Mouse (Mus musculus) liver, embryonic 12.5 days (tissue): ENCODE results near the gene Wls. TPM values are rescaled to one million over a fixed set of nuclear protein-coding genes. Genes with fewer than 3 reads are reported as not detected.
A peak's percentile ranks its signal among the peaks of the same experiment; 100 is the strongest.

Source experiments
- ATAC-seq: fragments of 200-750 bp; cut with Nextera tagmentation; 2 replicates; pipeline ENCODE4 v1.8.0; 2017; ENCODE audit warnings: moderate number of reproducible peaks, mild to moderate bottlenecking, moderate library complexity
- H3K27ac ChIP-seq: fragments of 300-500 bp; sonication (generic); 2 replicates; pipeline ENCODE4 v1.5.1; 2016; ENCODE audit warnings: mild to moderate bottlenecking
- H3K27me3 ChIP-seq: fragments of 300-500 bp; sonication (generic); replicated peaks from 2 replicates; pipeline ENCODE4 v1.6.1; 2016; ENCODE audit warnings: mild to moderate bottlenecking, moderate library complexity
- H3K36me3 ChIP-seq: fragments of 300-500 bp; sonication (generic); 2 replicates; pipeline ENCODE4 v1.6.1; 2016; ENCODE audit warnings: mild to moderate bottlenecking, moderate library complexity
- H3K4me1 ChIP-seq: fragments of 300-500 bp; sonication (generic); 2 replicates; pipeline ENCODE4 v1.6.1; 2016
- H3K4me2 ChIP-seq: fragments of 300-500 bp; sonication (generic); 2 replicates; pipeline ENCODE4 v1.6.1; 2016; ENCODE audit warnings: mild to moderate bottlenecking, moderate library complexity
- H3K4me3 ChIP-seq: fragments of 300-500 bp; sonication (generic); 2 replicates; pipeline ENCODE4 v1.5.1; 2016; ENCODE audit warnings: mild to moderate bottlenecking, moderate library complexity
- H3K9ac ChIP-seq: fragments of 300-500 bp; sonication (generic); 2 replicates; pipeline ENCODE4 v1.6.1; 2016; ENCODE audit warnings: mild to moderate bottlenecking, moderate library complexity
- H3K9me3 ChIP-seq: fragments of 300-500 bp; sonication (generic); replicated peaks from 2 replicates; pipeline ENCODE4 v1.6.1; 2016; ENCODE audit warnings: mild to moderate bottlenecking, moderate library complexity
- WGBS: fragments of 180-500 bp; shearing (Covaris S2); methylation state at CpG from one replicate; pipeline ENCODE4 v1.1.7; 2016; ENCODE audit not compliant: insufficient replicate concordance; 5-methylcytosine and 5-hydroxymethylcytosine counted together
- polyA plus RNA-seq: library from polyadenylated mRNA; unstranded; fragments of >200 nt; fragmentation: Nextera tagmentation; extraction: Ambion mirVana; gene quantifications from 2 replicates; pipeline ENCODE4 v1.2.1, GENCODE M21; 2016

Gene Wls
- polyA plus RNA-seq, 1 experiment from 2014 or later = 14.4 TPM

GRCm38 (mm10) chr3:159865691-159866090, 26.2 kb downstream of the Wls start:
- Histone ChIP-seq H3K36me3 (no peaks in the 10 kb centered on the region), H3K27ac (no peak overlapping the region), H3K9me3 (no peaks in the 10 kb centered on the region), H3K9ac (no peak overlapping the region), H3K27me3 (no peaks in the 10 kb centered on the region), H3K4me2 (no peak overlapping the region), H3K4me3 (no peak overlapping the region), H3K4me1 (no peaks in the 10 kb centered on the region)
- 51% methylated on average over 1 of the region's 1 CpGs for WGBS
- no peak for ATAC-seq

GRCm38 (mm10) chr3:159878983-159879382, 39.5 kb downstream of the Wls start:
- no peaks in the 10 kb centered on the region for H3K27me3 ChIP-seq
- no peak for ATAC-seq
- no peak overlapping the region for H3K4me3 ChIP-seq
- H3K9ac ChIP-seq = no peak overlapping the region
- H3K4me1 ChIP-seq = peaks cover 4% of the 10 kb centered on the region; the same call in 1 of the 2 replicates
- H3K36me3 ChIP-seq = no peaks in the 10 kb centered on the region
- no peak overlapping the region for H3K27ac ChIP-seq
- no peak overlapping the region for H3K4me2 ChIP-seq
- H3K9me3 ChIP-seq = no peaks in the 10 kb centered on the region

- Histone ChIP-seq H3K4me3 (no peak overlapping the region), H3K4me2 (no peak overlapping the region), H3K36me3 (no peaks in the 10 kb centered on the region), H3K4me1 (no peaks in the 10 kb centered on the region), H3K9ac (no peak overlapping the region), H3K27me3 (no peaks in the 10 kb centered on the region), H3K9me3 (no peaks in the 10 kb centered on the region), H3K27ac (no peak overlapping the region)
- 45% methylated on average over 2 of the region's 2 CpGs for WGBS
- no peak for ATAC-seq
Measured at GRCm38 (mm10) chr3:159883325-159883724, 43.9 kb downstream of the Wls start.

DNA sequence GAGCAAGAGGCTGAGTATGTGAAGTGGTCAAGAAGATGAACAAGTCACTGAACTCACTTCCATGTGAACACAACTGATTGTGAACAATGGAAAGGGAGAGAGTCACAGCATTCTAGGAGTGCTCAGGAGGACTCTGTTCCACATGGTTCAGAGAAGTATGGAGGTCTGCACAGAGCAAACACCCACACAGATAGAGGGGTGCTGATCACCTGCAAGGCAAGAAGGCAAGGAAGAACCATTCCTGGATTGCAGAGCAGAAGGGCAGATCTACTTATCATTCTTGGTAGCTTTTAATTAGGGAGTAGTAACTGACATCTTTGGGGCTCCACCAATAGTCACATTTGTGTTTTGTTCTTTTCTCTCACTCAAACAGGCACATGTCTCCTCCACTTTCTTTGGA, 45.3 kb downstream of the Wls start:
- H3K36me3 ChIP-seq = no peaks in the 10 kb centered on the region
- H3K4me2 ChIP-seq = no peak overlapping the region
- no peak for ATAC-seq
- no peak overlapping the region for H3K27ac ChIP-seq
- H3K4me1 ChIP-seq = no peaks in the 10 kb centered on the region
- H3K9me3 ChIP-seq = no peaks in the 10 kb centered on the region
- no peak overlapping the region for H3K9ac ChIP-seq
- no peak overlapping the region for H3K4me3 ChIP-seq
- H3K27me3 ChIP-seq = no peaks in the 10 kb centered on the region

- no peak overlapping the region for H3K4me2 ChIP-seq
- H3K4me3 ChIP-seq = no peak overlapping the region
- WGBS = 46% methylated on average over 3 of the region's 3 CpGs
- no peaks in the 10 kb centered on the region for H3K9me3 ChIP-seq
- no peaks in the 10 kb centered on the region for H3K36me3 ChIP-seq
- ATAC-seq = no peak
- H3K4me1 ChIP-seq = no peaks in the 10 kb centered on the region
- no peaks in the 10 kb centered on the region for H3K27me3 ChIP-seq
- H3K27ac ChIP-seq = no peak overlapping the region
- no peak overlapping the region for H3K9ac ChIP-seq
Measured at GRCm38 (mm10) chr3:159885271-159885670, 45.8 kb downstream of the Wls start.

GRCm38 (mm10) chr3:159885781-159886400, 46.4 kb downstream of the Wls start:
- Histone ChIP-seq H3K27me3 (no peaks in the 10 kb centered on the region), H3K27ac (no peak overlapping the region), H3K9me3 (no peaks in the 10 kb centered on the region), H3K4me1 (no peaks in the 10 kb centered on the region), H3K36me3 (no peaks in the 10 kb centered on the region), H3K9ac (no peak overlapping the region), H3K4me3 (no peak overlapping the region), H3K4me2 (no peak overlapping the region)
- WGBS = 24% methylated on average over 1 of the region's 1 CpGs
- no peak for ATAC-seq

DNA sequence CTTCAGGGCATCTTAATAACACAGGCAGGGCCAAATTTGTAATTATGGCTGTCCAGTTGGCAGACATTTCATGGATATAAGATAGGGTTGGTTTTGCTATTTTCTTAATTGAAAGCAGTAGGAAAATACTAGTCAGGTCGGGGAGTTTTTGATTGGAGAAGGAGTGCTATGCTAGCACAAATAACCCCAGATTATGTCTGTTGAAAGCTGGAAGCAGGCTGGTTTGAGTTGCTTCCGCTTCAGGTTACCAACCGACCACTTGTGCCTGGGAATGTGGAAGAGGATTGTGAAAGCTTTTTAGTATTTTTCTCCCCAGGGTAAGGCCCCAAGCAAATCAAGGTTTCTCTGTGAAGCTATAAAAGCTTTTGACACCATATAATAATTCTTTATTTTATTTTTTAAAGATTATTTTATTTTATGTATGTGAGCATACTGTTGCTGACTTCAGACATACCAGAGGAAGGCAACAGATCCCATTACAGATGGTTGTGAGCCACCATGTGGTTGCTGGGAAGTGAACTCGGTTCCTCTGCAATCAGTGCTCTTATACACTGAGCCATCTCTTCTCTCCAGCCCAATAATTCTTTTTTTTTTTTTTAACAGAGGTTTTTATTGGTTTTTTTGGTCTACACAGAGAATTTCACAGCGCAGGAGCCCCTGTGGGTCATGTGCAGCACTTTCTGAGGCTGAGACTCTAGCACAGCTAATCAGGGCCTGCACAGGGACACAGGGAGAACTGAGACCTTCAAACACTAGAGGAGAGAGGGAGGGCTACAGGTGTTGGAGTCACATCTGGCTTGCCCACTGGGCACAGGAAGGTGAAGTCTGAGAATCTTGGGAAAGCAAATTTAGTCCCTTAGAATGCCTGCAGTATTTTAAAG, 50.9 kb downstream of the Wls start:
- no peak for ATAC-seq
- H3K27ac ChIP-seq = no peak overlapping the region

GRCm38 (mm10) chr3:159891057-159891752, 51.7 kb downstream of the Wls start:
- 67% methylated on average over 8 of the region's 8 CpGs for WGBS
- H3K27me3 ChIP-seq = no peaks in the 10 kb centered on the region
- ATAC-seq = peak; percentile 40; the same call in 1 of the 2 replicates
- no peak overlapping the region for H3K4me3 ChIP-seq
- H3K4me1 ChIP-seq = no peaks in the 10 kb centered on the region
- H3K27ac ChIP-seq = no peak overlapping the region
- H3K36me3 ChIP-seq = no peaks in the 10 kb centered on the region
- no peak overlapping the region for H3K9ac ChIP-seq
- H3K9me3 ChIP-seq = no peaks in the 10 kb centered on the region
- no peak overlapping the region for H3K4me2 ChIP-seq

More for the DNA sequence above, 50.9 kb downstream of the Wls start:
- Histone ChIP-seq H3K4me3 (no peak overlapping the region), H3K4me2 (no peak overlapping the region), H3K27me3 (no peaks in the 10 kb centered on the region), H3K9me3 (no peaks in the 10 kb centered on the region), H3K9ac (no peak overlapping the region), H3K4me1 (no peaks in the 10 kb centered on the region), H3K36me3 (no peaks in the 10 kb centered on the region)
- WGBS = 67% methylated on average over 5 of the region's 5 CpGs

DNA sequence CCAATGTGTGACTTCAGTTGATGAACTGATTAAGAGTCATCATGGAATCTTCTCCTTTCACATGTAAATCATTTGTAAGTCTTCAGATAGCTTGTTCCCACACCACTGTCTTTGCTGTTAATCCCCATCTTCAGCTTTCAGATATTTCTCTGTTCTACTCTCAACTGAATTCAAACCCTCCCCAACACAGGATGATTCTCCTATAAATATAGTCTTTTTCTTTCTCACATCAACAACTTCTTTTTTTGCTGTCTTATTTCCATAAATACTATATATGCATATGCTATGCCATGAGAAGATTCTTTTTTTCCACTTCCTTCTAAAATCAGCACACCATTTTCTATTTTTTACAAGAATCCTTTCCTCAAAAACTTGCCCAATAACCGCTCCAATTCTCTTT, 67.9 kb downstream of the Wls start:
- Histone ChIP-seq H3K9ac (no peak overlapping the region), H3K4me1 (no peaks in the 10 kb centered on the region), H3K27me3 (no peaks in the 10 kb centered on the region), H3K4me2 (no peak overlapping the region), H3K36me3 (no peaks in the 10 kb centered on the region), H3K9me3 (no peaks in the 10 kb centered on the region), H3K4me3 (no peak overlapping the region), H3K27ac (no peak overlapping the region)
- ATAC-seq = no peak
- 70% methylated on average over 1 of the region's 1 CpGs for WGBS

GRCm38 (mm10) chr3:159917328-159918090, 78.0 kb downstream of the Wls start:
- WGBS = 76% methylated on average over 2 of the region's 2 CpGs
- no peak for ATAC-seq

More at GRCm38 (mm10) chr3:159917328-159918090, 78.0 kb downstream of the Wls start:
- Histone ChIP-seq H3K4me2 (no peak overlapping the region), H3K4me3 (no peak overlapping the region), H3K27ac (no peak overlapping the region), H3K4me1 (no peaks in the 10 kb centered on the region), H3K9ac (no peak overlapping the region), H3K9me3 (no peaks in the 10 kb centered on the region), H3K27me3 (no peaks in the 10 kb centered on the region), H3K36me3 (no peaks in the 10 kb centered on the region)
